Comparison of ENCODE assay signal across 8 mouse cellular contexts in the genomic region with DNA sequence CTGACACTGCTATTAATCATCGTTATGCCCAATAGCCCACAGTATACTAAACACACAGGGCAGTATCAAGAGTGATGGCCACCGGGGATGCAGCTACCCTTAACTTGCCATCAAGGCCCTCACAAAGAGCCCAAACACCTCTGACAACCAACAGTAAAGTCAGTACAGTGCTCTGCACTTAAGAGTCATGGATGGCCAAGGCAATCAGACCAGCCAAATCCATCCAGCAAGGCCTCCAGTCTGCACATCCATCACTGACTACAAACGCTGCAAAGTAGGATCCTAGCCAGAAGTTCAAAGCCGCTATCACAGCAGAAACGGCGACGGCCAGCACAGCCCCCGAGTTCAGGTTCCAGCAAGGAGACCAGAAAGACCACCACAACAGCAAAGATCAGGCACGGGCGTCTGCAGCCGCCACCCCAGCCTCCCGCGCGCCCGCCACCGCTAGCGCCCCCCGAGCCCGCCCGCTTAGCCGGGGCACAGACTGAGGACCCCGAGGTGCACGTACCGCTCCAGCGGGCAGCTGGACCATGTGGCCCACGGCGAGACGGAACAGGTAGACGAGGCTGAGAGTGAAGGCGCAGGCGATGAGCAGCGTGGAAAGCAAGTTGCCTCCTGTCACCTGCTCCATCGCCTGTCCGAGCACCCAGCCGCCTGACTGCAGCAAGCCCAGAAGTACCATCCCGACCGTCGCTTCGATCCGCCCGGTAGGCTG. TPM values are rescaled to one million over a fixed set of nuclear protein-coding genes. Genes with fewer than 3 reads are reported as not detected.
A peak's percentile ranks its signal among the peaks of the same experiment; 100 is the strongest.
DNase-seq lines count a peak whose midpoint lies in the region; ATAC-seq and TF ChIP-seq lines count a peak whose summit lies in the region.

No protein-coding gene starts in this region.

- H3K9ac ChIP-seq in forebrain, embryonic 11.5 days (ENCODE audit: low read length): peak overlapping the region; percentile 87
- peak overlapping the region; percentile 83 for H3K9ac ChIP-seq in limb, embryonic 14.5 days (ENCODE audit: low read depth, low read length, severe bottlenecking)
- H3K9ac ChIP-seq in neural tube, embryonic 15.5 days (replicated peaks): peak overlapping the region; percentile 91

- H3K9me3 ChIP-seq in forebrain, embryonic 11.5 days (ENCODE audit: control insufficient read depth, low read length): no peaks in the 10 kb centered on the region; the same call in 1 of the 2 replicates
- no peaks in the 10 kb centered on the region for H3K9me3 ChIP-seq in limb, embryonic 14.5 days (ENCODE audit: control insufficient read depth, low read length)
- no peaks in the 10 kb centered on the region for H3K9me3 ChIP-seq in neural tube, embryonic 15.5 days (replicated peaks)

- H3K4me1 ChIP-seq in forebrain, embryonic 11.5 days (replicated peaks; ENCODE audit: control insufficient read depth, insufficient read depth, low read length): 0 out of 2 replicates have a peak, but pooled peaks cover 5% of the 10 kb centered on the region
- H3K4me1 ChIP-seq in limb, embryonic 14.5 days (ENCODE audit: control insufficient read depth, insufficient read depth, low read length): peaks cover 11% of the 10 kb centered on the region
- H3K4me1 ChIP-seq in neural tube, embryonic 15.5 days: peaks cover 28% of the 10 kb centered on the region

- TF ChIP-seq POLR2A in limb, embryonic 14.5 days (IDR thresholded peaks at IDR 0.05; ENCODE audit: borderline replicate concordance, extremely low read depth, insufficient read depth, insufficient read length): no peak

- WGBS in forebrain, embryonic 11.5 days: 2% methylated on average over 39 of the region's 41 CpGs
- WGBS in limb, embryonic 14.5 days: 1% methylated on average over 37 of the region's 41 CpGs
- WGBS in neural tube, embryonic 15.5 days: under 1% methylated on average over 41 of the region's 41 CpGs

- no peaks in the 10 kb centered on the region for H3K27me3 ChIP-seq in forebrain, embryonic 11.5 days (ENCODE audit: control insufficient read depth, insufficient read depth, low read length)
- no peaks in the 10 kb centered on the region for H3K27me3 ChIP-seq in limb, embryonic 14.5 days (ENCODE audit: control insufficient read depth, insufficient read depth, low read length)
- H3K27me3 ChIP-seq in neural tube, embryonic 15.5 days (replicated peaks): no peaks in the 10 kb centered on the region

- H3K36me3 ChIP-seq in forebrain, embryonic 11.5 days (ENCODE audit: control insufficient read depth, insufficient read depth, low read length): peaks cover 20% of the 10 kb centered on the region
- H3K36me3 ChIP-seq in limb, embryonic 14.5 days (ENCODE audit: control insufficient read depth, insufficient read depth, low read length): peaks cover 34% of the 10 kb centered on the region
- H3K36me3 ChIP-seq in neural tube, embryonic 15.5 days: peaks cover 30% of the 10 kb centered on the region

- H3K4me2 ChIP-seq in forebrain, embryonic 11.5 days (ENCODE audit: low read depth, low read length, severe bottlenecking): peak overlapping the region; percentile 62
- H3K4me2 ChIP-seq in limb, embryonic 14.5 days (replicated peaks; ENCODE audit: low read depth, low read length, severe bottlenecking): peak overlapping the region; percentile 72
- peak overlapping the region; percentile 56 for H3K4me2 ChIP-seq in neural tube, embryonic 15.5 days

- peak overlapping the region; percentile 98 for H3K27ac ChIP-seq in forebrain, embryonic 11.5 days (ENCODE audit: low read depth, low read length)
- H3K27ac ChIP-seq in limb, embryonic 14.5 days (replicated peaks; ENCODE audit: low read depth, low read length): peak overlapping the region; percentile 94
- peak overlapping the region; percentile 100 for H3K27ac ChIP-seq in neural tube, embryonic 15.5 days (replicated peaks)

- ATAC-seq in frontal cortex, adult (ENCODE audit: low TSS enrichment): peak; percentile 45; the same call in 1 of the 2 replicates
- peak; percentile 3; the same call in 1 of the 2 replicates for ATAC-seq in forebrain, embryonic 11.5 days (replicated peaks; ENCODE audit: low FRiP score)
- peak; percentile 39 for ATAC-seq in limb, embryonic 14.5 days (ENCODE audit: low FRiP score, low read depth)
- peak; percentile 69 for ATAC-seq in neural tube, embryonic 15.5 days (ENCODE audit: low FRiP score)

- H3K4me3 ChIP-seq in forebrain, embryonic 11.5 days (ENCODE audit: low read depth, low read length): peak overlapping the region; percentile 91
- H3K4me3 ChIP-seq in limb, embryonic 14.5 days (replicated peaks; ENCODE audit: low read length): peak overlapping the region; percentile 95
- peak overlapping the region; percentile 62 for H3K4me3 ChIP-seq in neural tube, embryonic 15.5 days (replicated peaks)

- DNase-seq in frontal cortex, postnatal 10 days (ENCODE audit: low spot score in 2 of 2): no peak
- peak; percentile 4 for DNase-seq in right cerebral cortex, adult 18-20 months
- DNase-seq in right cerebral cortex, postnatal 10 days (ENCODE audit: low spot score in 2 of 2): no peak
- DNase-seq in forebrain, embryonic 11.5 days (ENCODE audit: low spot score): no peak
- no peak for DNase-seq in limb, embryonic 14.5 days (ENCODE audit: low spot score)
- no peak for DNase-seq in gastrocnemius, adult 18-20 months (ENCODE audit: low spot score)

RNA-seq across cellular contexts. Expression of a gene that starts 0.8 kb away (rescaled TPM):
- 148 and 151 TPM in 2 replicates for polyA plus RNA-seq in forebrain, embryonic 11.5 days (2014; fragmentation: Nextera tagmentation; extraction: Ambion mirVana)
- polyA plus RNA-seq in limb, embryonic 14.5 days (2012; rRNA removed): 50.7 and 74.3 TPM in 2 replicates
- 70.7 and 75.3 TPM in 2 replicates for polyA plus RNA-seq in limb, embryonic 14.5 days (2014; fragmentation: Nextera tagmentation; extraction: Ambion mirVana)
- polyA plus RNA-seq in neural tube, embryonic 15.5 days (2015; fragmentation: Nextera tagmentation; extraction: Ambion mirVana): 126 and 143 TPM in 2 replicates
- total RNA-seq in gastrocnemius, adult 18-20 months (2021): 1 to 10 TPM; 2.0 to 3.0 TPM

Comparison
In these comparisons a context has a peak if more than half of its experiments do, and no peak if none do; other contexts are left out.
1. ATAC-seq: peak in every context shown above with its lines; median percentile 69 in neural tube, embryonic 15.5 days; 45 in frontal cortex, adult; 39 in limb, embryonic 14.5 days; 3 in forebrain, embryonic 11.5 days.